Mouse (Mus musculus): ENCODE measurements around the gene Dip2b. TPM values are rescaled to one million over a fixed set of nuclear protein-coding genes. Genes with fewer than 3 reads are reported as not detected.

Gene Dip2b
- polyA plus RNA-seq, 1 experiment from 2014 or later: 18.1 TPM

DNA sequence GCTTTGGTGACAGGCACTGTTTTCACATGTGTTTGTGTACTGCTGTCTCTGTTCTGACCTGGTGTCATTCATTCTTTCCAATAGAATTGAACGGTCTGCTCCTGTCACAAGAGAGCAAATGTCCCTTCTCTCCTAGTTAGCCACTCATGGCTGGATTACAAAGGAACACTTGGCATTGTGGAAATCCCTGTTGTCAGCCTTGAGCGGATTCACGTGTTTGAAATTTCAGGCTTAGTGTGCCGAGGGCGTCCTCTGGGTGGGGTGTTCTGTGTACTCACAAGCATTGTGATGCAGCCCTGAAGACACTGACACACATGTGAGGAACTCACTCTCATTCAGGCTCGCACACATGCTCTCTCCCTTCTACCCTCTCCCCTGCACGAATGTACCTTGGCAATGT is 61.9 kb downstream of the Dip2b start:
- H3K4me3 ChIP-seq (ENCODE audit: low read depth, low read length): no peak overlapping the region
- H3K4me1 ChIP-seq (ENCODE audit: insufficient read depth): 0 out of 2 replicates have a peak, but pooled peaks cover 4% of the 10 kb centered on the region
- no peaks in the 10 kb centered on the region for H3K9me3 ChIP-seq (ENCODE audit: low read depth, low read length)
- no peak overlapping the region for H3K4me2 ChIP-seq
- H3K27ac ChIP-seq (ENCODE audit: low read depth): no peak overlapping the region
- no peak overlapping the region for H3K9ac ChIP-seq
- no peak for DNase-seq
- ATAC-seq (ENCODE audit: insufficient read depth): no peak
- H3K27me3 ChIP-seq (ENCODE audit: insufficient read depth, low read length): no peaks in the 10 kb centered on the region
- H3K36me3 ChIP-seq (ENCODE audit: insufficient read depth): no peaks in the 10 kb centered on the region
- no peak for TF ChIP-seq CTCF (IDR thresholded peaks at IDR 0.05; ENCODE audit: low read depth)
- 71% methylated on average over 7 of the region's 7 CpGs for WGBS

DNA sequence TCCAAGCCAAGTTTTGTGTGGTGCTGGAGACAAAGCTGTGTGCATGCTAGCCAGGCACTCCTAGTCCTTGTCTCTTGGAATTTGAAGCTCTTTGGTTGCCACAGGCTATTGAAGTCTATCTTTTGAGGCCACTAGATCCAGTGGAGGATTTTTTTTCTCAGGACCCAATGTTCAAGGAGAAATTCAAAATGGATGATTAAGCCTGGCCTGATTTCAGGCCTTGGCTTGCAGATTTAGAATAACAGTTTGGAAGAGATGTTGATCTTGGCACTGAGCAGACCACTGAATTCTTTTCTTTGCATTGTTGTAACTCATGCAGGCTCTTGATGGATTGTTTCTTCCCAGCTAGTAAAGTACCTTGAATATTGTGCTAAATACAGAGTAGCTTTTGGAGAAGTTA is 62.7 kb downstream of the Dip2b start:
- Histone ChIP-seq H3K4me3 (ENCODE audit: low read depth, low read length) (no peak overlapping the region), H3K27ac (ENCODE audit: low read depth) (0 out of 2 replicates have a peak overlapping the region, but pooled peaks have one; percentile 22), H3K27me3 (ENCODE audit: insufficient read depth, low read length) (no peaks in the 10 kb centered on the region), H3K36me3 (ENCODE audit: insufficient read depth) (no peaks in the 10 kb centered on the region), H3K9ac (no peak overlapping the region), H3K9me3 (ENCODE audit: low read depth, low read length) (no peaks in the 10 kb centered on the region), H3K4me2 (no peak overlapping the region), H3K4me1 (ENCODE audit: insufficient read depth) (0 out of 2 replicates have a peak, but pooled peaks cover 4% of the 10 kb centered on the region)
- TF ChIP-seq CTCF (IDR thresholded peaks at IDR 0.05; ENCODE audit: low read depth): no peak
- no peak; the same call in 1 of the 2 replicates for ATAC-seq (ENCODE audit: insufficient read depth)
- DNase-seq: peak; percentile 53

DNA sequence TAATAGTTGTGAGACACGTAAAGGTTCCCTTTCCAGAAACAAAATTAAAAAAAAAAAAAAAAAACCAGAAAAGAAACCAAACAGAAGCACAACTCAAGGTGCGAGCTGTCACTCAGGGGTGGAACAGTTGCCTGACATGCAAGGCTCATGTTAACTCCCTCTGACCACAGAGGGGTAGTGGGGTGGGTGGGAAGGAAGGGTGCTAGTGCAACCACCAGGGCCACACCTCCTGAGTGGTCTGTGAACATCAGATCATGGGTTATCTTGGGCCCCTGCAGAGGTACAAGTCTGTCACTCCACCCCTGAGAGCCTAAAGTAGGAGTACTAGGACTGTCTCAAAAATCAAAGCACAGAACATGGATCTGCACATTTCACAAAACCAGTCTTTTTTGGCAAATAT is 65.7 kb downstream of the Dip2b start:
- H3K4me2 ChIP-seq: no peak overlapping the region
- ATAC-seq (ENCODE audit: insufficient read depth): no peak
- H3K36me3 ChIP-seq (ENCODE audit: insufficient read depth): no peaks in the 10 kb centered on the region
- no peaks in the 10 kb centered on the region for H3K27me3 ChIP-seq (ENCODE audit: insufficient read depth, low read length)
- H3K9me3 ChIP-seq (ENCODE audit: low read depth, low read length): no peaks in the 10 kb centered on the region
- 79% methylated on average over 2 of the region's 2 CpGs for WGBS
- no peak for DNase-seq
- H3K9ac ChIP-seq: no peak overlapping the region
- TF ChIP-seq CTCF (IDR thresholded peaks at IDR 0.05; ENCODE audit: low read depth): no peak
- H3K4me1 ChIP-seq (ENCODE audit: insufficient read depth): 0 out of 2 replicates have a peak, but pooled peaks cover 4% of the 10 kb centered on the region
- no peak overlapping the region for H3K27ac ChIP-seq (ENCODE audit: low read depth)
- no peak overlapping the region for H3K4me3 ChIP-seq (ENCODE audit: low read depth, low read length)

DNA sequence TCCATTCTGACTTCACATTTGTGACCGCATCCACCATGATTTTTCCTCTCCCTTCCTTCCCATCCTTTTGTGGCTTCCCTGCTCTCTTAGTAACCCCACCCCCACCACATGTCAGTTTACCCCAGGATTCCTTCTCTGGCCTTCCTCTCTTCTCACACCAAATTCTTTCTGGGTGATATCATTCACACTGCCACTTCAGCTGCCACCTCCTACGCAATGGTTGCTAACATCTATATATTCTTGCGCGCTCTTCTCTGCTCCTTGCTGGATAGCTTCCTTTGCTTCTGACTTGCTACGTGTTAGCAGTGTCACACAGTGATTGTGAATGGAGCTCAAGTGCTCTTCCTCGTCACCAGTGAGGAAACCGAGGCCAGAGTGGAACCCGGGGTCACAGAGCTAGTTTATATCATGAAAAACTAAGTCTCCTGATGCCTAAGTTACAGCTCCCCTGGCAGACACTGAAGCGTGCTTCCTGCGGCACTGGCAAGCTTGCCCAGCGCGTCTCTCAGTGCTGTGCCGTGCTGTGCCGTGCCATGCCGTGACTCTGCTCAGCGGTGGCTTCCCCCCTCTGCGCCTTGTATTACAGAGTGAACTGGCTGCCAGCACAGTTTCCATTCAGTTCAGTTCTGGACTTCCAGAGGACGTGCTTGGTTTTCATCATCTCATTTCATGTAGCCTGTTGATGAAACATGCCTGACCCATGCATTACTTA is 69.8 kb downstream of the Dip2b start:
- no peaks in the 10 kb centered on the region for H3K27me3 ChIP-seq (ENCODE audit: insufficient read depth, low read length)
- no peaks in the 10 kb centered on the region for H3K9me3 ChIP-seq (ENCODE audit: low read depth, low read length)
- no peaks in the 10 kb centered on the region for H3K36me3 ChIP-seq (ENCODE audit: insufficient read depth)
- ATAC-seq (ENCODE audit: insufficient read depth) (peak; percentile 44; the same call in 1 of the 2 replicates), DNase-seq (peak; percentile 57)
- no peak for TF ChIP-seq CTCF (IDR thresholded peaks at IDR 0.05; ENCODE audit: low read depth)
- WGBS: 58% methylated on average over 18 of the region's 18 CpGs
- no peak overlapping the region for H3K9ac ChIP-seq
- H3K27ac ChIP-seq (ENCODE audit: low read depth): peak overlapping the region; percentile 19; the same call in 1 of the 2 replicates
- peak overlapping the region; percentile 33; the same call in 1 of the 2 replicates for H3K4me2 ChIP-seq
- peaks cover 2% of the 10 kb centered on the region; the same call in 1 of the 2 replicates for H3K4me1 ChIP-seq (ENCODE audit: insufficient read depth)
- no peak overlapping the region for H3K4me3 ChIP-seq (ENCODE audit: low read depth, low read length)

DNA sequence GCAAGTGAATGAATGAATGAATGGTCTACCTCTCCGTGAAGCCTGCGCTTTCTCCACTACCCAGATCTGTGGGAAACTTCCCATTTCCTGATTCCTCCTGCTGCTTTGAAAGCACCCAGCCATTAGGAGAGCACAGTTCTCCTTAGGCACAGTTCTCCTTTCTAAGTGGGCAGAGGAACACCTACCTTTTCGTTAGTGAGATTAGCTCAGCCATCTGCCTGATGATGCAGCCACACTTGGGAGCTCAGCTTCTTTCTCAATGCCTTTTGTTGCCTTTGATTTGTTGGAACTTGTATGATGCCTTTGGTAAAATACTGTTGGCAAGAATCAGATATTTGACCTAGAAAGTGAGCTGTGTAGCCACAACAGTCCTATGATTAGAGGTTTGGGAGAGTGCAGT is 71.5 kb downstream of the Dip2b start:
- WGBS: 78% methylated on average over 3 of the region's 3 CpGs
- no peak overlapping the region for H3K4me3 ChIP-seq (ENCODE audit: low read depth, low read length)
- H3K27me3 ChIP-seq (ENCODE audit: insufficient read depth, low read length): no peaks in the 10 kb centered on the region
- H3K27ac ChIP-seq (ENCODE audit: low read depth): no peak overlapping the region
- no peak overlapping the region for H3K4me2 ChIP-seq
- H3K36me3 ChIP-seq (ENCODE audit: insufficient read depth): no peaks in the 10 kb centered on the region
- H3K4me1 ChIP-seq (ENCODE audit: insufficient read depth): peaks cover 5% of the 10 kb centered on the region; the same call in 1 of the 2 replicates
- H3K9ac ChIP-seq: no peak overlapping the region
- TF ChIP-seq CTCF (IDR thresholded peaks at IDR 0.05; ENCODE audit: low read depth): no peak
- no peak for DNase-seq
- H3K9me3 ChIP-seq (ENCODE audit: low read depth, low read length): no peaks in the 10 kb centered on the region
- ATAC-seq (ENCODE audit: insufficient read depth): no peak

DNA sequence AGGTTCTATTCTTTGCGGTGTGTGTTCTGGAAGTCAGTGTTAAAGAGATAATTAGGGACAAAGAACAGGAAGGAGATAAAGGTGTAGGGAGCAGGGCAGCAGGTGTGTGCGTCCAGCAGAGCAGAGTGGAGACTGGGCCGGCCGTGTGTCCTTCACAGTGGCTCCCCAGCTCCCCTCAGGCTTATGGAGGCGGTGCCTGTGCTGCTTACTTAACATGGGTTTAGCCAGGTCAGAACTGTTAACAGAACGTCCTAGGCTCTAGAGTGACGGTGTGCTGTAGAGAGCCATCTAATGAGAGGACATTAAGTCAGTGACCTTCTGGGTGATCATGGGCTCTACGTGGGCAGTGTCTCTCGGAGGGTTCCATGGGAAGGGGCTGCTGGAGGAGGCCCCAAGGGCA is 73.4 kb downstream of the Dip2b start:
- Histone ChIP-seq H3K9me3 (ENCODE audit: low read depth, low read length) (no peaks in the 10 kb centered on the region), H3K4me3 (ENCODE audit: low read depth, low read length) (no peak overlapping the region), H3K36me3 (ENCODE audit: insufficient read depth) (no peaks in the 10 kb centered on the region; the same call in 1 of the 2 replicates), H3K27ac (ENCODE audit: low read depth) (no peak overlapping the region), H3K4me1 (ENCODE audit: insufficient read depth) (peaks cover 5% of the 10 kb centered on the region; the same call in 1 of the 2 replicates), H3K9ac (no peak overlapping the region), H3K27me3 (ENCODE audit: insufficient read depth, low read length) (no peaks in the 10 kb centered on the region), H3K4me2 (no peak overlapping the region)
- DNase-seq (no peak), ATAC-seq (ENCODE audit: insufficient read depth) (no peak)
- no peak for TF ChIP-seq CTCF (IDR thresholded peaks at IDR 0.05; ENCODE audit: low read depth)
- WGBS: 46% methylated on average over 9 of the region's 9 CpGs

DNA sequence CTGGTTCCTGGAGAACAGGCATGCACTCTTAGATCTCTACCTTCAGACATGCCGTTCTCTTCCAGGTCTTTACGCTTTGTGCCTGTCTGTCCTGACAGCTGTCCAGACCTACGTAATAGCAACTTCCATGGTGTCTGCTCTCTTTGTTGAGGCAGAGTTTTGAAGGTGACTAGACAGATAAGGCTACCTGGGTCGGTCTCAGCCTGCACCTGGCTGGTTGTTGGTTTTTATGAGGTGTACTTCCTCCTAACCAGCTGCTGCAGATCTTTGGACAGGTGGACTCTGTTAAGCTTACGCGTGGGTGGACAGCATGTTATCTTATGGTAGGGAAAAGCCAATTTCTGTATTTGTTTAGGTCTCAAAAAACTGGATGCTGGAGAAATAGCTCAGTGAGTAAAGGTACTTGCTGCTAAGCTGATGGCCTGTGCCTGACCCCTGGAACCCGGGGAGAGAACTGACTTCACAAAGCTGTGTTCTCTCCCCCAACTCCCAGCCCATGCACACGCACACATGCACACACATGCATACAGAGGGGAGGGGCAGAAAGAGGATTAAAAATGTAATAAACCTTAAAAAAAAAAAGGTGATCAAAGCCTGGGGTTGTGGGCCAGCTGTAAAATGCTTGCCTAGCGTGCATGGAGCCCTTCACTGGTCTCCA is 74.0 kb downstream of the Dip2b start:
- ATAC-seq (ENCODE audit: insufficient read depth): no peak
- H3K4me1 ChIP-seq (ENCODE audit: insufficient read depth): peaks cover 5% of the 10 kb centered on the region; the same call in 1 of the 2 replicates
- no peaks in the 10 kb centered on the region for H3K9me3 ChIP-seq (ENCODE audit: low read depth, low read length)
- no peak overlapping the region for H3K4me2 ChIP-seq
- no peak for DNase-seq
- no peak for TF ChIP-seq CTCF (IDR thresholded peaks at IDR 0.05; ENCODE audit: low read depth)
- WGBS: 56% methylated on average over 9 of the region's 9 CpGs
- H3K27ac ChIP-seq (ENCODE audit: low read depth): peak overlapping the region; percentile 42; the same call in 1 of the 2 replicates
- H3K27me3 ChIP-seq (ENCODE audit: insufficient read depth, low read length): no peaks in the 10 kb centered on the region
- H3K4me3 ChIP-seq (ENCODE audit: low read depth, low read length): no peak overlapping the region
- H3K9ac ChIP-seq: no peak overlapping the region
- no peaks in the 10 kb centered on the region; the same call in 1 of the 2 replicates for H3K36me3 ChIP-seq (ENCODE audit: insufficient read depth)

Measured in lung, embryonic 14.5 days (tissue).